Mouse (Mus musculus) midbrain, embryonic 13.5 days (tissue): ENCODE data around the gene Adgrl3. TPM values are rescaled to one million over a fixed set of nuclear protein-coding genes. Genes with fewer than 3 reads are reported as not detected.

Experiments
- ATAC-seq: fragments of 200-750 bp; cut with Nextera tagmentation; 2 replicates; pipeline ENCODE4 v1.8.0; 2017; ENCODE audit warnings: mild to moderate bottlenecking, moderate TSS enrichment, moderate library complexity
- H3K27ac ChIP-seq: fragments of 300-500 bp; sonication (generic); 2 replicates; pipeline ENCODE4 v1.5.1; 2015; ENCODE audit warnings: inconsistent platforms, mild to moderate bottlenecking, moderate library complexity
- H3K27me3 ChIP-seq: fragments of 300-500 bp; sonication (generic); 2 replicates; pipeline ENCODE4 v1.6.1; 2015; ENCODE audit warnings: mild to moderate bottlenecking, inconsistent platforms
- H3K36me3 ChIP-seq: fragments of 300-500 bp; sonication (generic); 2 replicates; pipeline ENCODE4 v1.6.1; 2015; ENCODE audit warnings: mild to moderate bottlenecking, inconsistent platforms
- H3K4me1 ChIP-seq: fragments of 300-500 bp; sonication (generic); replicated peaks from 2 replicates; pipeline ENCODE4 v1.6.1; 2015; ENCODE audit warnings: inconsistent platforms
- H3K4me2 ChIP-seq: fragments of 300-500 bp; sonication (generic); replicated peaks from 2 replicates; pipeline ENCODE4 v1.6.1; 2015; ENCODE audit warnings: moderate library complexity, mild to moderate bottlenecking, inconsistent platforms
- H3K4me3 ChIP-seq: fragments of 300-500 bp; sonication (generic); replicated peaks from 2 replicates; pipeline ENCODE4 v1.5.1; 2015; ENCODE audit warnings: mild to moderate bottlenecking, inconsistent platforms
- H3K9ac ChIP-seq: fragments of 300-500 bp; sonication (generic); replicated peaks from 2 replicates; pipeline ENCODE4 v1.6.1; 2015; ENCODE audit warnings: mild to moderate bottlenecking, inconsistent platforms
- H3K9me3 ChIP-seq: fragments of 300-500 bp; sonication (generic); 2 replicates; pipeline ENCODE4 v1.6.1; 2016; ENCODE audit warnings: mild to moderate bottlenecking, inconsistent platforms
- WGBS: fragments of 180-500 bp; shearing (Covaris S2); methylation state at CpG from one replicate; pipeline ENCODE4 v1.1.7; 2015; 5-methylcytosine and 5-hydroxymethylcytosine counted together
- polyA plus RNA-seq: library from polyadenylated mRNA; unstranded; fragments of >200 nt; fragmentation: Nextera tagmentation; extraction: Ambion mirVana; gene quantifications from 2 replicates; pipeline ENCODE4 v1.2.1, GENCODE M21; 2015

Adgrl3 gene
- polyA plus RNA-seq, result 58.5 and 60.2 TPM in 2 replicates

- Histone ChIP-seq H3K36me3 (no peaks in the 10 kb centered on the region), H3K9me3 (no peaks in the 10 kb centered on the region), H3K27ac (peak within 1 kb of the TSS; percentile 99), H3K4me1 (peaks cover 19% of the 10 kb centered on the region), H3K9ac (peak within 1 kb of the TSS; percentile 79), H3K27me3 (no peaks in the 10 kb centered on the region), H3K4me2 (peak within 1 kb of the TSS; percentile 88), H3K4me3 (peak within 1 kb of the TSS; percentile 85)
- peak; percentile 93 for ATAC-seq
- 0% methylated on average over 54 of the region's 70 CpGs for WGBS
Observed at GRCm38 (mm10) chr5:81019590-81020254, at the start of gene Adgrl3. Gene Adgrl3 (plus strand): TSS chr5:81020138.

GRCm38 (mm10) chr5:81019166-81019565 lies 772 bp upstream of the Adgrl3 start:
- no peaks in the 10 kb centered on the region for H3K27me3 ChIP-seq
- no peaks in the 10 kb centered on the region for H3K36me3 ChIP-seq
- peak overlapping the region; percentile 79 for H3K9ac ChIP-seq
- 1% methylated on average over 3 of the region's 3 CpGs for WGBS
- peak overlapping the region; percentile 85 for H3K4me3 ChIP-seq
- ATAC-seq, result peak; percentile 29
- H3K27ac ChIP-seq, result peak overlapping the region; percentile 99
- H3K4me2 ChIP-seq, result peak overlapping the region; percentile 88
- H3K9me3 ChIP-seq, result no peaks in the 10 kb centered on the region
- H3K4me1 ChIP-seq, result peaks cover 13% of the 10 kb centered on the region

- H3K4me1 ChIP-seq, result peaks cover 24% of the 10 kb centered on the region
- ATAC-seq, result peak; percentile 55
- peak overlapping the region; percentile 88 for H3K4me2 ChIP-seq
- peak overlapping the region; percentile 85 for H3K4me3 ChIP-seq
- WGBS, result under 1% methylated on average over 51 of the region's 67 CpGs
- peak overlapping the region; percentile 79 for H3K9ac ChIP-seq
- H3K27me3 ChIP-seq, result no peaks in the 10 kb centered on the region
- no peaks in the 10 kb centered on the region for H3K36me3 ChIP-seq
- no peaks in the 10 kb centered on the region for H3K9me3 ChIP-seq
- peak overlapping the region; percentile 99 for H3K27ac ChIP-seq
Observed at GRCm38 (mm10) chr5:81020281-81021005, 505 bp downstream of the Adgrl3 start.

DNA sequence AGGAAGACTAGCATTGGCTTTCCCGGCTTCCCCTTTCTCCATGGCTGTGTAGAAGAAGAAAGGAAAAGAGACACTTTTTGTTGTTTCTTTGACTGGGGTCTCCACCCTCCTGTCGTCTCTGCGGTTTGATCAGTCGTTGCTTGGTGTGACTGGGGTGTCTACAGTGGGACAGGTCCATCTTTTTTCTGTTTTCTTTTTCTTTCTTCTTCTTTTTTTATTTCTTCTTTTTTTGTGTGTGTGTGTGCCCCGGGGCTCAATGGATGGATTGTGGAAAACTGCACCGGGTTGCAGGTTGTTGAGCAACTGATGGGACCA lies 1.0 kb downstream of the Adgrl3 start:
- ATAC-seq, result 0 out of 2 replicates have a peak, but pooled peaks have one; percentile 1
- Histone ChIP-seq H3K27me3 (no peaks in the 10 kb centered on the region), H3K4me3 (peak overlapping the region; percentile 85), H3K9me3 (no peaks in the 10 kb centered on the region), H3K36me3 (no peaks in the 10 kb centered on the region), H3K9ac (peak overlapping the region; percentile 79), H3K4me2 (peak overlapping the region; percentile 88), H3K27ac (peak overlapping the region; percentile 99), H3K4me1 (peaks cover 27% of the 10 kb centered on the region)
- WGBS, result 0% methylated on average over 6 of the region's 6 CpGs

- WGBS, result under 1% methylated on average over 39 of the region's 39 CpGs
- H3K4me2 ChIP-seq, result peak overlapping the region; percentile 88
- 0 out of 2 replicates have a peak, but pooled peaks have one; percentile 2 for ATAC-seq
Observed at GRCm38 (mm10) chr5:81021331-81021863, 1.5 kb downstream of the Adgrl3 start.

DNA sequence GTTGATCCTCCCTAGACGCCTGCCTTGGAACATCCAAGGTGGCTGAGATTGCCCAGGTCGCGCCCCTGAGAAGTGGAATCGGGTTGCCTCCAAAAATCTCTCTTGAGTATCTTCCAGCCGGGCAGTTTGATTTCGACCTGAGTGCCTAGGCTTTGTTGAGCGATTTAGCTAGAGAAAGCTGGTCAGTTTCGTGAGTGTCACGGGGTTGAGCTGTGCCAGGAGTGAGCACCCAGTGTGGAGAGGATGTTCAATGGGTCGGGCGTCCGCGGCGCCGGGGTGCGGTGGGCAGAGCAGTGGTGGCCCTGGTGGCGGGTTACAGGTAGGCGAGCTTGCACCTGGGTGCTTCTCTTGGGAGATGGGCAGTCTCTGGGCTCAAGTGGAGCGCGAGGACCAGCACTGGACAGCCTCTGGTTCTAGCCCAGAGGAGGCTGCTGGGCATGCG lies 1.9 kb downstream of the Adgrl3 start:
- ATAC-seq, result peak; percentile 3; the same call in 1 of the 2 replicates
- Histone ChIP-seq H3K4me2 (peak overlapping the region; percentile 88), H3K4me1 (peaks cover 27% of the 10 kb centered on the region), H3K4me3 (peak overlapping the region; percentile 85), H3K27ac (peak overlapping the region; percentile 99), H3K36me3 (no peaks in the 10 kb centered on the region), H3K9ac (peak overlapping the region; percentile 79), H3K9me3 (no peaks in the 10 kb centered on the region), H3K27me3 (no peaks in the 10 kb centered on the region)
- WGBS, result under 1% methylated on average over 21 of the region's 21 CpGs

More at GRCm38 (mm10) chr5:81021331-81021863, 1.5 kb downstream of the Adgrl3 start:
- Histone ChIP-seq H3K36me3 (no peaks in the 10 kb centered on the region), H3K4me3 (peak overlapping the region; percentile 85), H3K27ac (peak overlapping the region; percentile 99), H3K9me3 (no peaks in the 10 kb centered on the region), H3K9ac (peak overlapping the region; percentile 79), H3K27me3 (no peaks in the 10 kb centered on the region), H3K4me1 (peaks cover 27% of the 10 kb centered on the region)

DNA sequence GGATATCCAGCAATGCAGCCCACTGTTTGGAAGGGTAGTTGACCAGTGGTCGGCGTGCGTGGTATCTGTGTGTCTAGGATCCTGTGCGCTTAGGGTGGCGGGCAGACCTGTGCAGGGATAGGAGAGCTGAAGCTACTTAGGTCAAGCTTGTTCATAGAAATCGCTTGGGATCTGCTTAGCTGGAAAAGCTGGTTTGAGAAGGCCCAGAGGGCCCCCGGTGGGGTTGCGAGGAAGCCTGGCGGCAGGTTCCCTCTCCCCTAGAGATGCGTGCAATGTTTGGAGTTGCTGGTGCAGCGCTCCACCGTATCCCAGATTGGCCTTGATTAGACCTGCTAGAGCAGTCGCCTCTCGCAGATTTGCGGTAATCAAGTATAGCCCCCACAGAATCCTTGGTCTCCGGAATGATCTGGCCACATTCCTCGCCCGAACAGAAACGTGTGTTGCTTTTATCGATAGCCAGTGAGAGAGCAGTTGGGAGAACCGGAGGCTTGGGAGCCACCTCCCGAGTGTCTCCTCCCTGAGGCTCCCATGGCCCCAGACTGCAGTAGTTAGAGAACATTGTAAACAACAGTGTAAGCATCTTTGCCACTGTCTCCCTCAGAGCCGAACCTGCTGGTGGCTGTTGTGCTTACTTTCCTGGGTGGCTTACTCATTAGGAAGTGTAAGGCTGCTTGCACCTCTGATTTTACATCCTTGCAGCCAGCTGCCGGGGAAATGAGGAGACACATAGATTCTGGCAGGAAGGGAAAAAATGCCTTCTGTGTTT lies 2.6 kb downstream of the Adgrl3 start:
- H3K4me2 ChIP-seq, result peak overlapping the region; percentile 88

GRCm38 (mm10) chr5:81023923-81024715 lies 4.2 kb downstream of the Adgrl3 start:
- peak overlapping the region; percentile 60 for H3K4me2 ChIP-seq
- H3K9me3 ChIP-seq, result no peaks in the 10 kb centered on the region
- ATAC-seq, result no peak
- no peaks in the 10 kb centered on the region for H3K27me3 ChIP-seq
- H3K9ac ChIP-seq, result peak overlapping the region; percentile 55
- no peak overlapping the region for H3K27ac ChIP-seq
- WGBS, result 25% methylated on average over 17 of the region's 17 CpGs
- H3K36me3 ChIP-seq, result no peaks in the 10 kb centered on the region
- peaks cover 40% of the 10 kb centered on the region for H3K4me1 ChIP-seq
- peak overlapping the region; percentile 37 for H3K4me3 ChIP-seq

More for the DNA sequence above, 2.6 kb downstream of the Adgrl3 start:
- Histone ChIP-seq H3K4me3 (peak overlapping the region; percentile 85), H3K9me3 (no peaks in the 10 kb centered on the region), H3K27me3 (no peaks in the 10 kb centered on the region), H3K36me3 (no peaks in the 10 kb centered on the region), H3K4me1 (peaks cover 32% of the 10 kb centered on the region), H3K27ac (peak overlapping the region; percentile 99), H3K9ac (peak overlapping the region; percentile 79)
- no peak for ATAC-seq
- under 1% methylated on average over 24 of the region's 24 CpGs for WGBS

DNA sequence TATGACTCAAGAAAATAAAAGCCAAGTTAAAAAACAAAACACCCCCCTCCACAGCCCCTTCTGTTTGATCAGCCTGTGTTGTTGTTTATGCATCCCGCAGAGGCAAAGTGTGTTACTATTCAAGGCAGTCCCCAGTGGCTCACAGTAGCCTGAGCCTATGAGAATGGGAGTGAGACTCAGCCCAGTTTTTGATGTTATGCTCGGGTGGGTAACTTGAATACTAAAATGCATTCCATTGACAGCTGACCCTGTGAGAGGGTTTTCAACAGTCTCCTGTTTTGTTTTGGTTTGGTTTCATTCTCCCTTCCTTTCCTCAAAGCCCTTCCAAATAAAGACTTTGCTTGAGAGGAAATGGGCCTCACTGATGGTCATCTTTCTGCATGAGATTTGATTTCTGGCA lies 8.9 kb downstream of the Adgrl3 start:
- H3K9ac ChIP-seq, result no peak overlapping the region
- no peaks in the 10 kb centered on the region for H3K27me3 ChIP-seq
- H3K4me1 ChIP-seq, result peaks cover 44% of the 10 kb centered on the region
- ATAC-seq, result peak; percentile 77
- H3K4me2 ChIP-seq, result no peak overlapping the region
- WGBS, result 1% methylated on average over 2 of the region's 2 CpGs
- H3K9me3 ChIP-seq, result no peaks in the 10 kb centered on the region
- no peak overlapping the region for H3K27ac ChIP-seq
- H3K4me3 ChIP-seq, result no peak overlapping the region
- no peaks in the 10 kb centered on the region for H3K36me3 ChIP-seq

GRCm38 (mm10) chr5:81037091-81037490 lies 17.2 kb downstream of the Adgrl3 start:
- H3K4me3 ChIP-seq, result no peak overlapping the region
- H3K27me3 ChIP-seq, result no peaks in the 10 kb centered on the region
- H3K36me3 ChIP-seq, result no peaks in the 10 kb centered on the region
- H3K27ac ChIP-seq, result no peak overlapping the region
- no peaks in the 10 kb centered on the region for H3K9me3 ChIP-seq
- H3K9ac ChIP-seq, result no peak overlapping the region
- no peak overlapping the region for H3K4me2 ChIP-seq
- peaks cover 14% of the 10 kb centered on the region for H3K4me1 ChIP-seq
- ATAC-seq, result no peak

- no peak overlapping the region for H3K27ac ChIP-seq
- no peak overlapping the region for H3K4me3 ChIP-seq
- peaks cover 11% of the 10 kb centered on the region for H3K4me1 ChIP-seq
- no peaks in the 10 kb centered on the region for H3K27me3 ChIP-seq
- ATAC-seq, result no peak
- H3K9ac ChIP-seq, result no peak overlapping the region
- no peaks in the 10 kb centered on the region for H3K9me3 ChIP-seq
- no peak overlapping the region for H3K4me2 ChIP-seq
- H3K36me3 ChIP-seq, result no peaks in the 10 kb centered on the region
Observed at GRCm38 (mm10) chr5:81043875-81044274, 23.9 kb downstream of the Adgrl3 start.
